ENCODE assay signal across 15 mouse cellular contexts in genomic region chr1:23906082-23906481, GRCm38 (mm10). TPM values are rescaled to one million over a fixed set of nuclear protein-coding genes. Genes with fewer than 3 reads are reported as not detected.
DNase-seq lines count a peak whose midpoint lies in the region; ATAC-seq and TF ChIP-seq lines count a peak whose summit lies in the region.
"Had no signal": no experiment of that assay in that cellular context is flagged by ENCODE, and none has a peak within 500 bp of the region (broad histone marks: within the 10 kb centered on the region; RNA-seq: fewer than 3 reads in every experiment).

No protein-coding gene starts in this region.

- no peaks in the 10 kb centered on the region for H3K36me3 ChIP-seq in hindbrain, postnatal 0 days (ENCODE audit: insufficient read depth, low read length)
- no peaks in the 10 kb centered on the region for H3K36me3 ChIP-seq in hindbrain, embryonic 10.5 days
- H3K36me3 ChIP-seq: heart, embryonic 15.5 days; limb, embryonic 15.5 days; neural tube, embryonic 13.5 days had no signal

- no peaks in the 10 kb centered on the region for H3K27me3 ChIP-seq in hindbrain, postnatal 0 days (ENCODE audit: insufficient read depth, low read length)
- H3K27me3 ChIP-seq in hindbrain, embryonic 10.5 days (ENCODE audit: insufficient read depth, poor library complexity, severe bottlenecking) = no peaks in the 10 kb centered on the region
- H3K27me3 ChIP-seq: heart, embryonic 15.5 days; limb, embryonic 15.5 days; neural tube, embryonic 13.5 days had no signal

- no peak for ATAC-seq in hindbrain, postnatal 0 days
- ATAC-seq in CD4-positive, CD25-positive, alpha-beta regulatory T cell, adult 4 months = peak; percentile 69

- no peaks in the 10 kb centered on the region for H3K4me1 ChIP-seq in hindbrain, postnatal 0 days (ENCODE audit: insufficient read depth, low read length)
- no peaks in the 10 kb centered on the region for H3K4me1 ChIP-seq in hindbrain, embryonic 10.5 days (replicated peaks)
- H3K4me1 ChIP-seq: limb, embryonic 15.5 days; neural tube, embryonic 13.5 days had no signal

- H3K9me3 ChIP-seq in hindbrain, postnatal 0 days (ENCODE audit: low read length) = no peaks in the 10 kb centered on the region
- peaks cover 3% of the 10 kb centered on the region; the same call in 1 of the 2 replicates for H3K9me3 ChIP-seq in hindbrain, embryonic 10.5 days
- H3K9me3 ChIP-seq: heart, embryonic 15.5 days; limb, embryonic 15.5 days; neural tube, embryonic 13.5 days had no signal

- TF ChIP-seq CTCF in hindbrain, postnatal 0 days (IDR thresholded peaks at IDR 0.05; ENCODE audit: low read depth) = peak; percentile 59

- H3K9ac ChIP-seq in hindbrain, postnatal 0 days (replicated peaks; ENCODE audit: low read length) = no peak overlapping the region
- H3K9ac ChIP-seq: heart, embryonic 15.5 days; limb, embryonic 15.5 days; neural tube, embryonic 13.5 days had no signal

- no peak overlapping the region for H3K4me2 ChIP-seq in hindbrain, postnatal 0 days (ENCODE audit: low read depth, low read length)
- H3K4me2 ChIP-seq: heart, embryonic 15.5 days; limb, embryonic 15.5 days; neural tube, embryonic 13.5 days had no signal

- no peak overlapping the region for H3K27ac ChIP-seq in hindbrain, postnatal 0 days
- no peak overlapping the region for H3K27ac ChIP-seq in hindbrain, embryonic 10.5 days
- H3K27ac ChIP-seq: heart, embryonic 15.5 days; limb, embryonic 15.5 days; neural tube, embryonic 13.5 days had no signal

- no peak overlapping the region for H3K4me3 ChIP-seq in hindbrain, postnatal 0 days (ENCODE audit: low read length)
- no peak overlapping the region for H3K4me3 ChIP-seq in hindbrain, embryonic 10.5 days
- H3K4me3 ChIP-seq: heart, embryonic 15.5 days; limb, embryonic 15.5 days; neural tube, embryonic 13.5 days had no signal

- DNase-seq in hindbrain, postnatal 0 days (ENCODE audit: low spot score) = peak; percentile 51
- DNase-seq in hindbrain, embryonic 10.5 days (ENCODE audit: low spot score) = no peak
- peak; percentile 52 for DNase-seq in 3T3-L1 (ENCODE audit: low read depth, low spot score)
- peak; percentile 34 for DNase-seq in embryo, embryonic 10.5 days (ENCODE audit: low spot score)
- no peak for DNase-seq in adrenal gland, postnatal 36 days
- DNase-seq in urinary bladder, postnatal 36 days (ENCODE audit: low spot score in 2 of 2) = no peak
- DNase-seq in layer of hippocampus, adult 9-11 months = no peak
- DNase-seq: adrenal gland, postnatal 25 days; cerebellum, adult 18-20 months; kidney, adult 18-20 months; right cerebral cortex, postnatal 14 days had no signal

RNA-seq across cellular contexts. Expression of gene Smap1, which starts 16.0 kb away (rescaled TPM):
- 74.0 and 74.3 TPM in 2 replicates for total RNA-seq in hindbrain, postnatal 0 days (2014; rRNA removed)
- 147 and 148 TPM in 2 replicates for polyA plus RNA-seq in hindbrain, postnatal 0 days (2015; fragmentation: Nextera tagmentation; extraction: Ambion mirVana)
- polyA plus RNA-seq in hindbrain, embryonic 10.5 days (2016; fragmentation: Nextera tagmentation; extraction: Ambion mirVana) = 42.2 and 44.6 TPM in 2 replicates
- 10 to 100 TPM; 43.7 to 49.4 TPM for polyA plus RNA-seq in CD4-positive, CD25-positive, alpha-beta regulatory T cell, adult 4 months (2017; shearing (Covaris generic))
- 10 to 100 TPM; 60.6 to 74.5 TPM for total RNA-seq in adrenal gland, postnatal 36 days (2021)

Comparison
In these comparisons a context has a peak if more than half of its experiments do, and no peak if none do; other contexts are left out.
1. DNase-seq: peak in hindbrain, postnatal 0 days (single experiment), 3T3-L1 (single experiment) and embryo, embryonic 10.5 days (single experiment); none in hindbrain, embryonic 10.5 days (single experiment), adrenal gland, postnatal 36 days (0 of 2), urinary bladder, postnatal 36 days (0 of 2) and layer of hippocampus, adult 9-11 months (single experiment).